Mouse (Mus musculus) embryonic facial prominence, embryonic 14.5 days (tissue): ENCODE measurements at regions not wholly inside any gene's neighbourhood (a gene's known extent, or its start where the extent isn't known, plus 50 kb on each side); places are given as distances from the start of the nearest gene placed in this dataset.
A peak's percentile ranks its signal among the peaks of the same experiment; 100 is the strongest.

Experiments
- ATAC-seq: fragments of 200-750 bp; cut with Nextera tagmentation; 2 replicates; pipeline ENCODE4 v1.8.0; 2017; ENCODE audit warnings: low read depth, moderate number of reproducible peaks, moderate TSS enrichment
- DNase-seq: peaks from one replicate; pipeline ENCODE4 v3.0.0-alpha.2; 2015; ENCODE audit warnings: low spot score
- H3K27ac ChIP-seq: fragments of 300-500 bp; sonication (generic); replicated peaks from 2 replicates; pipeline ENCODE4 v1.5.1; 2014; ENCODE audit warnings: low read depth, mild to moderate bottlenecking, low read length, moderate library complexity
- H3K27me3 ChIP-seq: fragments of 300-500 bp; sonication (generic); replicated peaks from 2 replicates; pipeline ENCODE4 v1.6.1; 2014; ENCODE audit warnings: low read length; ENCODE audit not compliant: control insufficient read depth, insufficient read depth
- H3K36me3 ChIP-seq: fragments of 300-500 bp; sonication (generic); 2 replicates; pipeline ENCODE4 v1.6.1; 2014; ENCODE audit warnings: low read length, mixed read lengths; ENCODE audit not compliant: control insufficient read depth, insufficient read depth
- H3K4me1 ChIP-seq: fragments of 300-500 bp; sonication (generic); 2 replicates; pipeline ENCODE4 v1.6.1; 2014; ENCODE audit warnings: antibody characterized with exemption, low read length; ENCODE audit not compliant: control insufficient read depth, insufficient read depth
- H3K4me2 ChIP-seq: fragments of 300-500 bp; sonication (generic); 2 replicates; pipeline ENCODE4 v1.6.1; 2014; ENCODE audit warnings: low read depth, mild to moderate bottlenecking, low read length, moderate library complexity, mixed read lengths
- H3K4me3 ChIP-seq: fragments of 300-500 bp; sonication (generic); 2 replicates; pipeline ENCODE4 v1.5.1; 2014; ENCODE audit warnings: low read depth, mild to moderate bottlenecking, low read length
- H3K9ac ChIP-seq: fragments of 300-500 bp; sonication (generic); 2 replicates; pipeline ENCODE4 v1.6.1; 2014; ENCODE audit warnings: low read depth, mild to moderate bottlenecking, low read length, moderate library complexity, mixed read lengths
- H3K9me3 ChIP-seq: fragments of 300-500 bp; sonication (generic); 2 replicates; pipeline ENCODE4 v1.6.1; 2016; ENCODE audit warnings: low read length; ENCODE audit not compliant: control insufficient read depth
- WGBS: fragments of 180-500 bp; shearing (Covaris S2); extraction: QIAGEN DNeasy Blood & Tissue Kit; methylation state at CpG from one replicate; pipeline ENCODE4 v1.1.7; 2014; 5-methylcytosine and 5-hydroxymethylcytosine counted together

DNA sequence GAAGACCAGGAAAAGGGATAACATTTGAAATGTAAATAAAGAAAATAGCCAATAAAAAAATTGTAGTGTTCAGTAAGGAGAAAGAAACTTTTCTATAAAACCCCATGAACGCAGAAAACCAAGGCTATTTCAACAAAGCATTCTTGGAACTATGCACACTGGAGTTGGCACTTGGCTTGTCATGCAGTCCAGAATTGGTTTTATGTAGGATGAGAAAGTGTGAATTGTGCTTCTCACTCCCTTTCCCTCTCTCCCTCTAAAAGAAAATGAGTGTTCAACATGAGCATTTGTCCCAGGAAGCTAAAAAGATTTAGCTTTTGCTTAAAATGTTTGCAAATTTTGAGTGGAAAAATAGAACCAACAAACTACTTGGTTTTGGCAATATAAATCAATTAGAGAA is 841.6 kb upstream of the Adam24 start:
- Histone ChIP-seq H3K9ac (no peak overlapping the region), H3K4me3 (no peak overlapping the region), H3K9me3 (no peaks in the 10 kb centered on the region), H3K4me1 (no peaks in the 10 kb centered on the region), H3K27me3 (no peaks in the 10 kb centered on the region), H3K27ac (no peak overlapping the region), H3K4me2 (no peak overlapping the region), H3K36me3 (no peaks in the 10 kb centered on the region)
- ATAC-seq (no peak), DNase-seq (no peak)
- WGBS = 86% methylated on average over 1 of the region's 1 CpGs

GRCm38 (mm10) chr8:39846854-39847253 is 828.0 kb upstream of the Adam24 start:
- no peak for ATAC-seq
- Histone ChIP-seq H3K4me3 (no peak overlapping the region), H3K27ac (no peak overlapping the region), H3K27me3 (no peaks in the 10 kb centered on the region), H3K4me1 (no peaks in the 10 kb centered on the region), H3K4me2 (no peak overlapping the region), H3K9ac (no peak overlapping the region), H3K36me3 (no peaks in the 10 kb centered on the region), H3K9me3 (no peaks in the 10 kb centered on the region)
- WGBS = 82% methylated on average over 2 of the region's 2 CpGs
- DNase-seq = peak; percentile 13

GRCm38 (mm10) chr8:39862544-39862943 is 812.3 kb upstream of the Adam24 start:
- Histone ChIP-seq H3K4me1 (no peaks in the 10 kb centered on the region), H3K9me3 (no peaks in the 10 kb centered on the region), H3K27me3 (no peaks in the 10 kb centered on the region), H3K9ac (no peak overlapping the region), H3K4me2 (no peak overlapping the region), H3K4me3 (no peak overlapping the region), H3K36me3 (no peaks in the 10 kb centered on the region), H3K27ac (no peak overlapping the region)
- DNase-seq = no peak
- WGBS = 85% methylated on average over 2 of the region's 2 CpGs
- no peak for ATAC-seq

GRCm38 (mm10) chr8:39902251-39902650 is 772.6 kb upstream of the Adam24 start:
- 66% methylated on average over 1 of the region's 1 CpGs for WGBS
- no peaks in the 10 kb centered on the region for H3K4me1 ChIP-seq
- no peak overlapping the region for H3K4me3 ChIP-seq
- no peak overlapping the region for H3K4me2 ChIP-seq
- DNase-seq = no peak
- no peak for ATAC-seq
- no peak overlapping the region for H3K27ac ChIP-seq
- peaks cover 6% of the 10 kb centered on the region; the same call in 1 of the 2 replicates for H3K9me3 ChIP-seq
- H3K36me3 ChIP-seq = no peaks in the 10 kb centered on the region
- H3K9ac ChIP-seq = no peak overlapping the region
- H3K27me3 ChIP-seq = no peaks in the 10 kb centered on the region

- DNase-seq (no peak), ATAC-seq (no peak)
- 47% methylated on average over 2 of the region's 2 CpGs for whole genome bisulfite sequencing
- no peaks in the 10 kb centered on the region for H3K9me3 ChIP-seq
- H3K9ac ChIP-seq = no peak overlapping the region
- no peak overlapping the region for H3K4me2 ChIP-seq
- H3K4me3 ChIP-seq = no peak overlapping the region
- H3K27ac ChIP-seq = no peak overlapping the region
- no peaks in the 10 kb centered on the region for H3K36me3 ChIP-seq
- no peaks in the 10 kb centered on the region for H3K4me1 ChIP-seq
- no peaks in the 10 kb centered on the region for H3K27me3 ChIP-seq
Observed at GRCm38 (mm10) chr8:39912926-39913325, 762.0 kb upstream of the Adam24 start.

GRCm38 (mm10) chr8:39921336-39921735 is 753.5 kb upstream of the Adam24 start:
- H3K4me1 ChIP-seq = no peaks in the 10 kb centered on the region
- H3K9ac ChIP-seq = no peak overlapping the region
- no peaks in the 10 kb centered on the region for H3K36me3 ChIP-seq
- no peak overlapping the region for H3K27ac ChIP-seq
- ATAC-seq = no peak
- DNase-seq = no peak
- H3K4me3 ChIP-seq = no peak overlapping the region
- WGBS = 70% methylated on average over 2 of the region's 2 CpGs
- no peaks in the 10 kb centered on the region for H3K9me3 ChIP-seq
- no peaks in the 10 kb centered on the region for H3K27me3 ChIP-seq
- no peak overlapping the region for H3K4me2 ChIP-seq

DNA sequence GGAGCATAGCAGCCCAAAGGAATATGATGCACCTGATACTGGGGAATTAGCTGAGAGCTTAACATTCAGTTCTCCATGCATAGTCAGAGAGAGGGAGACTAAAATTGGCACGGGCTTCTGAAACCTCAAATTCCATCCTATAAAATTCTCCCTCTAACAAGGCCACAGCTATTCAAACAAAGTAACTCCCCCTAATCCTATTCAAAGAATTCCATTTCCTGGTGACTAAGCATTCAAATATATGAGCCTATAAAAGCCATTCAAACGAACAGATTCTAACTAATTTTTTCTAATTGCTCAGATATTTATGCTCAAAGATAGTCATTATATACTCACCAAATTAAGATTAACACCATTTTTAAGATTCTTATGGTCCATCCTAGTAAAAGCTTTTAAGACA is 751.1 kb upstream of the Adam24 start:
- Histone ChIP-seq H3K4me1 (no peaks in the 10 kb centered on the region), H3K36me3 (no peaks in the 10 kb centered on the region), H3K4me3 (no peak overlapping the region), H3K4me2 (no peak overlapping the region), H3K9ac (no peak overlapping the region), H3K9me3 (no peaks in the 10 kb centered on the region), H3K27ac (no peak overlapping the region), H3K27me3 (no peaks in the 10 kb centered on the region)
- ATAC-seq = no peak
- peak; percentile 14 for DNase-seq
- WGBS = 38% methylated on average over 2 of the region's 2 CpGs

DNA sequence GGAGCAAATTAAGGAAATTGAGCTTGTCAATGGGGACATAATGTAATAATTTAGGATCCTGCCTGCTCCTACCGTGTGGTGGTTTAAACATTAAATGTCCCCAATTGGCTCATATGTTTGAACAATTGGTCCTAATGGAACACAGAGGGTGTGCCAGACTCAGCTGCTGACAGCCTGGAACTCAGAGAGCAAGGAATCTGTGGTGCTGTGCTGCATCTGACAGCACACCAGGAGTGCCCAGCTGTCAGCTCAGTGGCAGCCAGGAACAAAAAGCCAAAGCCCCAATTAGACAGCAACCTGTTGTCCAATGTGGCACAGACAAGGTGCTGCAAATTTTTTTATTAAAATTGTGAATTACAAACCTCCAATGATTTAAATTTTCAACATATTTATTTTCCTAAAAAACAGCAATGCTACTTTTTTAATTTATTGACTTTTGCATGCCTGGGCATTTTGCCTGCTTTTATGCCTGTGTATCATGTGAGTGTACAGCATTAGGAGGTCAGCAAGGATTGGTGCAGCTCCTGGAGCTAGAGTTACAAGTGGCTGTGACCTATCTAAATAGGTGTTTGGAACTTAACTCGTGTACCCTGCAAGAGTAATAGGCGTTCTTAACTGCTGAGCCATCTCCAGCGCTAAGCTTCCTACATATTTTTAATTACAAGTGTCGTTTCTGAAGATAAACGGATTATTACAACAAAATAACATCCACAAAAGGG is 724.5 kb upstream of the Adam24 start:
- Histone ChIP-seq H3K27me3 (no peaks in the 10 kb centered on the region), H3K9ac (no peak overlapping the region), H3K4me2 (no peak overlapping the region), H3K9me3 (no peaks in the 10 kb centered on the region), H3K4me1 (no peaks in the 10 kb centered on the region), H3K27ac (no peak overlapping the region), H3K36me3 (no peaks in the 10 kb centered on the region), H3K4me3 (no peak overlapping the region)
- DNase-seq (peak; percentile 18), ATAC-seq (no peak)
- 62% methylated on average over 6 of the region's 6 CpGs for WGBS

GRCm38 (mm10) chr8:39954497-39954896 is 720.4 kb upstream of the Adam24 start:
- Histone ChIP-seq H3K27ac (no peak overlapping the region), H3K9me3 (no peaks in the 10 kb centered on the region), H3K4me3 (no peak overlapping the region), H3K9ac (no peak overlapping the region), H3K36me3 (no peaks in the 10 kb centered on the region), H3K27me3 (no peaks in the 10 kb centered on the region), H3K4me1 (no peaks in the 10 kb centered on the region), H3K4me2 (no peak overlapping the region)
- ATAC-seq = no peak
- WGBS = 58% methylated on average over 5 of the region's 5 CpGs
- DNase-seq = no peak
